Mouse (Mus musculus): ENCODE measurements at regions not wholly inside any gene's neighbourhood (a gene's known extent, or its start where the extent isn't known, plus 50 kb on each side); places are given as distances from the start of the nearest gene placed in this dataset.

DNA sequence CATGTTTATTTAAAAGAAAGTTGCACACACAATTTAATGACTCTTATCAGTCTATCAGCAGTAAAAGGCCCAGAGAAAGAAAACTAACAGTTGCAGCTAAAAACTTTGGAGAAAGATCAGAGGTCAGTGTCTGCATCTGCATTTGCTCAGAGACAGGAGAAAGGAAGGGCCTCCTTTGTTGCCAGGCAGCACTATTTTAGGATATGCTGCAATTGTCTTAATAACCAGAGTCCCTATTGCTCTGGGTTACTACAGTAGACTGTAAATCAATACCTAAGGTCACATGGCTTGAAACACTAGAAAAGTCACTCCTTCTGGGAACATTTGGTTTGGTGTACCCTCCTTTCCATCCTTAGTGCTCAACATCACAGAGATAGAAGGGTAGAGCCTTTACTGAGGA, 175.7 kb downstream of the Hdgfl1 start:
- DNase-seq (ENCODE audit: low spot score) = peak; percentile 38

DNA sequence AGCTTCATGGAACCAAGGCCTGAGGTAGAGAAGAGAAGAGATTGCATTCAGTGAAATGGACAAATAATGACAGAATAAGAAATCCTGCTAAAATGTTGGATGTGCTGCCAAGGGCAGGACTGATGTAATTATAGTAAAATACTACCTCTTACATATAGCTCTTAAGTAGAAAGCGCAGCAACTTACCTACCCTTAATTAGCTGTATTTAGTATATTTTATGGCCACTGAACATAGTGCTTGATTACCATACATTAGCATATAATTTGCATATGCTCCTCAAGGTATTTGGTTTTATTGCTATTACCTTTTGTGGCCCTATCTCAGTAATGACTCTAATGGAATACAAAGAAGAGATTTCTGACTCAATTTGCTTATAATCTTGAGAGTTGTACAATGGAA, 176.2 kb downstream of the Hdgfl1 start:
- no peak for DNase-seq (ENCODE audit: low spot score)

DNA sequence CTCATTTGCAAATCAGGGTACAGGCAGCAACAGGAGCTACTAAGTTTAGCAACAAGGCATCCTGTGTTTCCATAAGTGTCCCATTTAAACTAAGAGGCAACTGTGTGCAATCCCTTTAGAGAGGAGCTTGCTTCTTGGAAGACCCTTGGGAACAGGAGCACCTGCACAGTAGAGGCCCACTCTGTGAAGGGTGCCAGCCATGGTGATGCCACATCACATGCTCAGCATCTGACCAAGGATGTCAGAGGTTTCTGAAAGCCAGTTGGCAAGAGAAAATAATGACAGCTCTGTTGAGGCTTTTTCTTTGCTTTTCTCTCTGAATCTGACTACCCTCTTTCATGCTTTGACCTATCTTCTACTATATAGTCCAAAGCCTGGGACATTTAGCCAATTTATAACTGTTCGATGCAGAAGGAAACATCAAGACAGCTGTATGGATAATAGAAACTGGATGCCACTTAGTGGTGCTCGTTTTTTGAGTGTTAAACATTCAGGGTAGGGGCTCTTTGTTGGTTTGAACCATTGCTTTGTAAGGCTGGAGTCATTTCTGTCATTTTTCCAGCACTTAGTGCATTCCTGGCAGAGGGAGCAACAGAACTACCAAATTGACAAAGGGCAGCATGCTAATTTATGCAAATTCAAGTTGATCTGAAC, 193.9 kb downstream of the Hdgfl1 start:
- no peak for DNase-seq (ENCODE audit: low spot score)

DNA sequence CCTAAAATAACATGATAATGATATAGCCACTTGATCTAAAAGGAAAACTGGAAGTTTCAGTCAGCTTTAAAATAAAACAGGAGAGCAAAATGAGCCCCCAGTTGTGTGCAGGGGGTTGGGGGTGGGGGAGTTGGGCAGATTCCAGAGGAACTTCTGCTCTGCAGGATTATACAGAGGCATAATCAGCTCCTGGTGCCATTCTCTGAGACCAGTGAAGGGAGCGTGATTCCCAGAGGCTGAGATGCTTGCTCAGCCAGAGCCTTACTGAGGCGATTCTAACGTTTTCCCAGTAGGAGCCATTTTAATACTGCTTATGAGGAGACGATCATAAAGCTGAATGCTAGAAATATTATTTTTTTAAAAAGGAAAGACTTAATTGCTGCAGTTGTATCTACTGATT, 200.5 kb downstream of the Hdgfl1 start:
- no peak for DNase-seq (ENCODE audit: low spot score)

GRCm38 (mm10) chr13:26564941-26565862, 204.8 kb downstream of the Hdgfl1 start:
- no peak for DNase-seq (ENCODE audit: low spot score)

DNA sequence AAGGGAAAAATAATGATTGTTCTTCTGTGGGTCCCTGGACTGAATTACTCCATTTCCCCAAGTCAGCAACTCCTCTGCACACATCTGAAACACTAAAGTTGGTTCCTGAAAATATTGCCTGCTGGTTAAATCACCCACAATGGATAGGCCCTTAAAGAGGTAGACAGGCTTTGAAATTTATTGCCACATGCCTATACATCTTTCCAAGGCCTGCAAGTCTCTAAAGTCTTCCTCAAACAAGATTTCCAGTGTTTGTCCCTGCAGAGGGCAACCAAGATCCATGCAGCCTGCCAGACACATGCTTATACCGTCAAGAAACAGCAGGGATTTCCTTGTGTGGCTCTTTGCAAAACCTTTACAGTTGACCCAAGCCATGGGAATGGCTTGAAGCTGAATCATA, 211.6 kb downstream of the Hdgfl1 start:
- DNase-seq (ENCODE audit: low spot score) = peak; percentile 10

- DNase-seq (ENCODE audit: low spot score) = no peak
Observed at GRCm38 (mm10) chr13:26554266-26554665, 215.7 kb downstream of the Hdgfl1 start.

GRCm38 (mm10) chr13:26552122-26552521, 217.8 kb downstream of the Hdgfl1 start:
- DNase-seq (ENCODE audit: low spot score) = no peak

- no peak for DNase-seq (ENCODE audit: low spot score)
Observed at GRCm38 (mm10) chr13:26538928-26539327, 231.0 kb downstream of the Hdgfl1 start.

DNA sequence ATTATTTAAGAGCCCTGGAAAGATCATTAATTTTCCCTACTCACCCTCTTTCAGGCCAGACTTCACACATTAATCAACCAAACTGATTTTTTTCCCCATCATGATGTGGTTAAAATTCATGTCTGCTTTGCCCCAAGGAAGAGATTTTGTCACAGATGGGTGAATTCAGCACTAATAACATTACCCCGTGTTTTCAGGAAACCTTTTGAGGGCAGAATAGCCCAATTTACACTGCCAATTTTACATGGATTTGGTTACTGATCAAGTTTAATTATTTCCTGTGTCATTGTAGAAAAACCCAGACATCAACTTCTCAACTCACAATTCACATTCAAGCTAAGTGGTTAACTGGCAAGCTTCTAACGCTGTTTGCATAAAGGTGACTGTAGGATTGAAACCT, 233.4 kb downstream of the Hdgfl1 start:
- no peak for DNase-seq (ENCODE audit: low spot score)

- DNase-seq (ENCODE audit: low spot score) = no peak
Observed at GRCm38 (mm10) chr13:26532761-26533160, 237.2 kb downstream of the Hdgfl1 start.

GRCm38 (mm10) chr13:26519054-26519453, 250.9 kb downstream of the Hdgfl1 start:
- DNase-seq (ENCODE audit: low spot score) = no peak

DNA sequence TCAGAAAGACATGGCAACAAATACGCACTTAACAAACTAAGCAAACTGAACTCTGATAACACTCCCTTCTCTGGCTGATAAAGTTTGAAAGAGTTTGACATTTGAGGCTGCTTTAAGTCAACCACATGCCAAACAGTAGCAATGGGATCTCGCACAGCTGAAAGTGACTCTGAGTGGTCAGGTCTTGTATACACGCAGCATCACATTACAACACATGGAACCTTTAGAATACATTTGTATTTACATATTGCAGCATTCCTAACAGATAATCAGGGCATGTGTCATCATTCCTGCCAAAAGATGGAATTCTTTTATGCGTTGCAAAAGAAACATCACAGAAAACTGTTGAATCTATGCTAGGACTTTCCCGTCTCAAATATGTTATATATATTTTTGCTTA, 251.5 kb downstream of the Hdgfl1 start:
- DNase-seq (ENCODE audit: low spot score) = no peak

DNA sequence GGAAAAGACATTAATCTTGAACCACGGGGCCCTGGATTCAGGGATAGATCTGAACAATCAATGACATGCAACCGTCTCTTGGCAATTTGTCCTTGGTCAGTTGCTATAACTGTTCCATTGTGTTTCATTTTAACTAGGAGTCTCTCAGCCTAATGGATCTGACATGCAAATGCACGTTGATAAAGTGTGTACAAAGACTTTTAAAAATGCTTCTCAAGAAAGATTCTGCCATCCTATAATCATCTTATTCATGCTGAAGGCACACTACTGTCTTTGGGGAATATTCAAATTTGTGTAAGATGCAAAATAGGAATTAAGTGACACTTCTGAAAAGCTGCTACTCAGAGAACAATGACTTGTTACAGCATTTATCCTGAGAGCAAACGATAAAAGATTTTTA, 252.3 kb downstream of the Hdgfl1 start:
- no peak for DNase-seq (ENCODE audit: low spot score)

- DNase-seq (ENCODE audit: low spot score) = no peak
Observed at GRCm38 (mm10) chr13:26510448-26510847, 259.5 kb downstream of the Hdgfl1 start.

DNA sequence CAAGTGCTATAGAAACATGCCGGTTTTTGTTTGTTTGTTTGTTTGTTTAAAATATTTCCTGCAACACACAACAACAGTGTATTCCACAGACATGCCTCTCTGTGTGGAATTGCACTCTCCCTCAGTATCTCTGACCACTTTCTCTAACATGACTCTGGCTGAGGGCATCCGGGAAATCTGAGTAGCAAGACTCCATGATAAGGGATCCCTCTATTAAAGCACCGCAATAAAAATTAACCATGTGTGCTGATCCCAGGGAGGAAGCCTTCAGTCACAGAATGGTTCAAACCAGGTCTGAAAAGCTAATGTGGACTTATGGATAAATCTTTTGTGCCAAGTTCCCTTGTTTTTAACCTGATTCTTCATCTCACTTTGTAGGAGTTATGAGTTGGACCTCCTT, 260.1 kb downstream of the Hdgfl1 start:
- no peak for DNase-seq (ENCODE audit: low spot score)

GRCm38 (mm10) chr13:26503744-26504143, 266.2 kb downstream of the Hdgfl1 start:
- DNase-seq (ENCODE audit: low spot score) = no peak

- DNase-seq (ENCODE audit: low spot score) = no peak
Observed at GRCm38 (mm10) chr13:26497086-26497485, 272.9 kb downstream of the Hdgfl1 start.

DNA sequence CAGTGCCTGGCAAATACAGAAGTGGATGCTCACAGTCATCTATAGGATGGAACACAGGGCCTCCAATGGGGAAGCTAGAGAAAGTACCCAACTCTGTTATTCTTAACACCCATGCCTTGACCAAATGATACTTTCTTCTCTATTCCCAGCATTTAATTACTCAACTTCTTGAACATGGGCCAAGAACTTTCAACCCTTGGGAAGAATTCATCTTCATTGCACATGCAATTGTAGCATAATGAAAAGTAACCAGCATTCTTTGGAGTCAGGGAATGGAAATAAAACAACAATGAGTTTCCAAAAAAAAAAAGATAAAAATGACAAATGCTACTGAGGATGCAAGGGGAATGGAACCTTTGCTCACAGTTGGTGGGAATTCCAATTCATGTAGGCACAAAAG, 274.1 kb downstream of the Hdgfl1 start:
- no peak for DNase-seq (ENCODE audit: low spot score)

- no peak for DNase-seq (ENCODE audit: low spot score)
Observed at GRCm38 (mm10) chr13:26469343-26469742, 300.6 kb downstream of the Hdgfl1 start.

- no peak for DNase-seq (ENCODE audit: low spot score)
Observed at GRCm38 (mm10) chr13:26467526-26467925, 302.4 kb downstream of the Hdgfl1 start.

GRCm38 (mm10) chr13:26464523-26464922, 305.4 kb downstream of the Hdgfl1 start:
- DNase-seq (ENCODE audit: low spot score) = no peak

- no peak for DNase-seq (ENCODE audit: low spot score)
Observed at GRCm38 (mm10) chr13:26464096-26464495, 305.9 kb downstream of the Hdgfl1 start.

Data from yolk sac, embryonic 10.5 days (tissue).